Mouse (Mus musculus): ENCODE measurements around the gene Iqce. TPM values are rescaled to one million over a fixed set of nuclear protein-coding genes. Genes with fewer than 3 reads are reported as not detected.
A peak's percentile ranks its signal among the peaks of the same experiment; 100 is the strongest.

Gene Iqce
- total RNA-seq, 1 experiment from 2014 or later, result 34.4 TPM

DNA sequence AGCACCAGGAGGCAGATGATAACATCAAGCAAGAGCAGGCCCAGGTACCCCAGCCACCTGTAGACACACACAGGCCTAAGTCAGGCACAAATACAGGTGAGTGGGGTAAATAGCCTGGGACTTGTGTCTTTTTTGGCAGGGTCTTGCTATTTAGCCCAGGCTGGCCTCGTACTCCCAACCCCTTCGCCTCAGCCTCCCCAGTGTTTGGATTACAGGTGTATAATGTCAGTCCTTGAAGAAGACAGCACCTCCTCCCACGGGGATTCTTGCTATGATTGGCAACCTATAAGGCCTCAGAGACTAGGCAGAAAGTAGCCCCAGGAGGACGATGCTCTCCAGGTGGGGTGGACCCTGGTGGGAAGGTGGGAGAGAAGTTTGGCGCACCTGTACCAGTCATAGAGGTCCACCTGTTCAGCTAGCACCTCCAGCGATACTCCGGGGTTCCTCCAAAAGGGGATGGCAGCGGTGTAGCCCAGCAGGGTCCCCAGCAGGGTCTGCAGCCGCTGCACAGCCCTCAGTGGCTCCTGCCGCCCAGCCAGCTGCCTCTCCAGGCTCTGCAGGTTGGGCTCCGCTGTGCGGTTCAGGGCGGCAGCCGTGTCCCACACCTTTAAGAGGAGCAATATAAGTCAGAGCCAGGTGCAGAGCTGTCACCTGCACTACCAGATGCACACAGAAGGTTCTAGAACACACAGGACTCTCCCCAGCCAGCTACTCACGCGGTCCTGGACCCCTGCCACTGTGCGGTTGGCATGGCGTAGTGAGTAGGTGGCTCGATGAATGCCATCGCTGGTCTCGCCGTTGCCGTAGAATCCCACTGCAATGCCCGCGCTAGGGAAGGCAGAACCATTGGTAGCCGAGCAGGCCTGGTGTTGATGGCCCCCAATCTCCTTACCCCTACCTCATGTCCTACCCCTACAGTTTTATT is 67.1 kb downstream of the Iqce start:
- no peak for ATAC-seq (replicated peaks in 1 of 2; ENCODE audit: insufficient read depth in 1 of 2, low FRiP score in 2 of 2, low TSS enrichment in 1 of 2, low read depth in 1 of 2, poor library complexity in 2 of 2, severe bottlenecking in 2 of 2)

DNA sequence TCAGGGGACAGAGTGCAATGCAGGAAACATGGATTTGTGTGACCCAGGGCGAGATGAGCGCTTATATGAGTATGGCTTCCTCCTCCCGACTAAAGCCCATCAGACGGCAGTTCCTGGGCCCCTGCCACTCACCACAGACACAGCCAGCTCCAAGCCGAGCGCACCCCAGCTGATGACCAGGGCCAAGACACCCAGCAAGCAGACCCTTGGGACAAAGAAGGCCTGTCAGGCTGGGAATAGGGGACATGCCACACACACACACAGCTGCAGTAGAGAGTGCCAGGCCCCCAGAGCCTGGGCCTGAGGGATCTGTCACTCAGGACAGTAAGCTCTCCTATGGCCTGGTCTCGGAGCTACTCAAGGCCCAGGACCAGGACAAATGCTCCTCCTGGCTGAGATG is 68.7 kb downstream of the Iqce start:
- ATAC-seq (replicated peaks in 1 of 2; ENCODE audit: insufficient read depth in 1 of 2, low FRiP score in 2 of 2, low TSS enrichment in 1 of 2, low read depth in 1 of 2, poor library complexity in 2 of 2, severe bottlenecking in 2 of 2), result no peak

DNA sequence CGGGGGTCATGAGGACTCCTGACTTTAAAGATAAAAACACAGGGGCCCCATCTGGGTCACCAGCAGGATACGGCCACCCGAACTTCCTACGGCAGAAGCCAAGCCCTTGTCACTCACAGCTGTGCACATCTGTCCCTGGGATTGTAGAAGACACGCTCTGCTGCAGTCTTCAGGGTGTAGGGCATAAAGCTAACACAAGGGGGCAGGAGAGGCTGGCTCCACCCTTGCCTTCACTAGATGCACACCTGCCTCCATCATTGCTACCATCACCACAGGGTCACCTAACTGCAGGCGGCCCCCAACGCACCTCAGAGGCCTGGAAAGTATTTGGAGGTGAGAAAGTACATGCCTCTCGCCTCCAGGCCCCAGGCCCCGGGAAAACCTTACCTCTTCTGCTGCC is 73.2 kb downstream of the Iqce start:
- ATAC-seq (replicated peaks in 1 of 2; ENCODE audit: insufficient read depth in 1 of 2, low FRiP score in 2 of 2, low TSS enrichment in 1 of 2, low read depth in 1 of 2, poor library complexity in 2 of 2, severe bottlenecking in 2 of 2), result peak in 1 of 2 experiments; percentile 41; a peak in 1 of 4 replicates

DNA sequence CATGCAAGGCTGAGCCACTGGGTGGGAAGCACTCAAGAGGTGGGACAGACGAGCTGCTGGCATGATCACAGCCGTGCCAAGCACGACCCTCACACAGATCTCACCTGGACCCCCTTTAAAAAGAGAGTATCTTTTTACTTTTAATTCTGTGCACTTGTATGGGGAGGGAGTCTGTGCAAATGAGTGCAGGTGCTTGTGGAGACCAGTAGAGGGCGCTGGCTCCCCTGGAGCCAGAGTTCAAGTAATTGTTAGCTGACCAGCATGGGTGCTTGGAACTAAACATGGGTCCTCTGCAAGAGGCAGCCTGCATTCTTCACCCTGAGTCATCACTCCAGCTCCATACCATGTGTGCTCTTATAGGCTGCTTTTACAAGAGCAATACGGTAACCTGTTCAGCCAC is 74.6 kb downstream of the Iqce start:
- ATAC-seq (replicated peaks in 1 of 2; ENCODE audit: insufficient read depth in 1 of 2, low FRiP score in 2 of 2, low TSS enrichment in 1 of 2, low read depth in 1 of 2, poor library complexity in 2 of 2, severe bottlenecking in 2 of 2), result no peak

DNA sequence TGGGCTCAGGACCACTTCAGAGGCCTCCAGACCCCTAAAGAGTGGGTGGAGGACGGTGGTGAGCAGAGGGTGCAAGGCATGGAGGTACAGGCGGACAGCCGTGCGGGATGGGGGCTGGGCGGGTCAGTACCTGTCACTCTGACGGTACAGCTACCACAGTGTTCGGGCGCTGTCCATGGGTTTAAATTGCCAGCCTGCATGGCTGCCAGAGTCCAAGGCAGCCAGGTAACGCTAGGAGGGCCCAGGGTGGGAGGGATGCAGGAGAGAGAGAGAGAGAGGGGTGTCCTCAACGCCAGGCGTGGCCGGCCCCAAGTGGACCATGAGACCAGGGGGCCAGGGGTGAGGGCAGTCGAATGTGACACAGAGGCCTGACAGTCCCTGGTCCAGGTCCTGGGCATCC is 77.2 kb downstream of the Iqce start:
- ATAC-seq (replicated peaks in 1 of 2; ENCODE audit: insufficient read depth in 1 of 2, low FRiP score in 2 of 2, low TSS enrichment in 1 of 2, low read depth in 1 of 2, poor library complexity in 2 of 2, severe bottlenecking in 2 of 2), result no peak

DNA sequence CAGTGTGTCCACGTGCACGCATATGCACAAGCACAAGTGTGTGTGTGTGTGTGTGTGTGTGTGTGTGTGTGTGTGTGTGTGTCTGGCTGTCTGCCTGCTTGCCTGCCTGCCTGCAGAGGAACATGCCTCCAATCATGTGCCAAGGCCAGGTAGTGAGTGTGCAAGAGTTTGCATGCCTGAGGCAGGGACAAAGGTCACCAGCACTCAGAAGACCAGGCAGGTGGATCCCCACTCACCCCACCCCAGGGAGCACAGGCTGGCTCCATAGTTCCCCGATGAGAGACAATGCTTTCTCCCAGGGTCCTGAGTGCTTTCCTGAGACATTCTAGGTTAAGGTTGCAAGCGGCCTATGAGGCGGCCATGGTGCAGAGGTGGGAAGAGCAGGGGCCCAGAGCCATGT is 77.9 kb downstream of the Iqce start:
- no peak for ATAC-seq (replicated peaks in 1 of 2; ENCODE audit: insufficient read depth in 1 of 2, low FRiP score in 2 of 2, low TSS enrichment in 1 of 2, low read depth in 1 of 2, poor library complexity in 2 of 2, severe bottlenecking in 2 of 2)

DNA sequence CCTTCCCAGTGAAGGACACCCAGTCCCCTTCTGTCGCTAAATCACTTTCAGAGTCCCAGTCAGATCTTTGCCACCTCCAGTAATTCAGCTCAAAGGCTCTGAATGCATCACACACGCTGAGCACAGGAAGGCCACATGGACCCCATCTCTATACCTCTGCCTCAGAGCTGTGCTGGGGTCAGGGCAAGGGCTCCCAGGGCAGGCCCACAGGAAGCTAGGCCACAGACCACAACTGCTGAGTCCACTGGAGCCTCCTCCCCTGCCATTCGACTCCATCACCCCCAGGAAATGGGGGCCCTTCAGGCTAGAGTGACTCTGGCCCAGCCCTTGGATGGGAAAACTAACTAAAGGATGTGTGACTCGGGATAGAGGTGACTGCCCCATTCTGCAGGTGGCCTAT is 78.4 kb downstream of the Iqce start:
- no peak for ATAC-seq (replicated peaks in 1 of 2; ENCODE audit: insufficient read depth in 1 of 2, low FRiP score in 2 of 2, low TSS enrichment in 1 of 2, low read depth in 1 of 2, poor library complexity in 2 of 2, severe bottlenecking in 2 of 2)

DNA sequence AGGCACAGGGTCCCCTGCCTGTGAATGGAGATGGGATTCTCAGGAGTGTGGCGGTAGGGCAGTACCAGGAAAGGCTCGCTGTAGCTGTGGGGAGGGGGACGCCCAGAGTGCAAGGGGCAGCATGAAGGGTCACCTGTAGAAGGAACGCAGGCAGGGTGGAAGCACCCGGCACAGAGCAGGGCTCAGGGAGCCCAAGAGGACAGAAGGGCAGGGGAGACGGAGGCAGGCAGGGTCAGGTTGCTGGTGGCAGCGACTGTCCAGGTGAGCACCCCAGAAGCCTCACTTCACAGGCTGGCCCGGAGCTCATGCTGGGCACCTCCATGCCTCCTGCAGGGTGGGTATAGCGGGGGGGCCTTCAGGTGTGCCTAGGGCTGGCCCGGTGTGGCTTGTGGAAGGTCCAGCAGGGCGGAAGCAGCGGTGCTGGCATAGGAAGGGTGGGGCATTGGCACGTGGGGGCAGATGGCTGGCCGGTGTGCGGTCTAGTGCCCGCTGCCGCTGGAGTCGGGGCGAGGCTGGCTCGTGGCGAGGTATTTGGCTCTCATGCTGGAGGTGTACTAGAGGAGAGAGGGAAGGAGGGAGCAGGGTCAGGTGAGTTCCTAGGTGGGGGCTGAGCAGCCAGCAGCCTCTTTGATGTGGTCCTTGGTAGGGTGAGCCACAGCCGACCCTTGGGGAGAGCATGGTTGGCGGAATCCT is 79.1 kb downstream of the Iqce start:
- no peak for ATAC-seq (replicated peaks in 1 of 2; ENCODE audit: insufficient read depth in 1 of 2, low FRiP score in 2 of 2, low TSS enrichment in 1 of 2, low read depth in 1 of 2, poor library complexity in 2 of 2, severe bottlenecking in 2 of 2)

DNA sequence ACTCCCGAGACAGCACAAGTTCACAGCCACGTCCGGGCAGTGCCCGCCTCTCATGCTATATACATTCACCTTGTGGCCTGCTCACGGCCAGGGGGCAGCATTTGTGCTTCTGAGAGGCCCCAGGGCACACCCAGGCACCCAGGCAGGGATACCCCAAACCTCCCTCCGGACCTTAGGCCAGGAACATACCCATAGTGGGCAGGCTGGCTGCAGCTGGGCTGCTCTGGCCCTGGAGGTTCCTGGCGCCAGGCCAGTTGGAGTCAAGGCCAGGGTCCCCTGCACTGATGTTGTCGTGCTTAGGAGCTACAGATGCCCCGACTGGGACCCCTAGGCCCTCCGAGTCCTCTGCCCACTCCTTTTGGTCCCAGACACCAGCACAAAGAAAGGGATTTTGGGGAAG is 80.7 kb downstream of the Iqce start:
- ATAC-seq (replicated peaks in 1 of 2; ENCODE audit: insufficient read depth in 1 of 2, low FRiP score in 2 of 2, low TSS enrichment in 1 of 2, low read depth in 1 of 2, poor library complexity in 2 of 2, severe bottlenecking in 2 of 2), result no peak

DNA sequence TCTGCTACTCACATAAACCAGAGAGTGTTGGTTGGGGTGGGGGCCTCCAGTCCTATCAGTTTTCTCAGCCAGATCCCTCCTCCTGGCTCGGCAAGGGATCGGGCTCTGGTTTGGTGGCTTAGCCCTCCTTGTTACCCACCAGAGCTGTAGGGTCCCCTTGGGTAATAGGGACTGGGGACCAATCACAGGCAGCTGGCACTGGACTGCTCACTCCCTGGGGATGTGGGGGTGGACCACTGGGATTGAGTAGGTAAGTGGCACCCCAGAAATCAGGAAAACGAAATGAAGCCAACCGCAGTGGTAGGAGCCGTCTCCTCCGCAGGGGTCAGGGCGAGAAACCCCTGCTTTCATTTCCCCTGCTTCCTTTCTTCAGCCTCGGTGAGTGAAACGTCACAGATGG is 81.1 kb downstream of the Iqce start:
- no peak for ATAC-seq (replicated peaks in 1 of 2; ENCODE audit: insufficient read depth in 1 of 2, low FRiP score in 2 of 2, low TSS enrichment in 1 of 2, low read depth in 1 of 2, poor library complexity in 2 of 2, severe bottlenecking in 2 of 2)

DNA sequence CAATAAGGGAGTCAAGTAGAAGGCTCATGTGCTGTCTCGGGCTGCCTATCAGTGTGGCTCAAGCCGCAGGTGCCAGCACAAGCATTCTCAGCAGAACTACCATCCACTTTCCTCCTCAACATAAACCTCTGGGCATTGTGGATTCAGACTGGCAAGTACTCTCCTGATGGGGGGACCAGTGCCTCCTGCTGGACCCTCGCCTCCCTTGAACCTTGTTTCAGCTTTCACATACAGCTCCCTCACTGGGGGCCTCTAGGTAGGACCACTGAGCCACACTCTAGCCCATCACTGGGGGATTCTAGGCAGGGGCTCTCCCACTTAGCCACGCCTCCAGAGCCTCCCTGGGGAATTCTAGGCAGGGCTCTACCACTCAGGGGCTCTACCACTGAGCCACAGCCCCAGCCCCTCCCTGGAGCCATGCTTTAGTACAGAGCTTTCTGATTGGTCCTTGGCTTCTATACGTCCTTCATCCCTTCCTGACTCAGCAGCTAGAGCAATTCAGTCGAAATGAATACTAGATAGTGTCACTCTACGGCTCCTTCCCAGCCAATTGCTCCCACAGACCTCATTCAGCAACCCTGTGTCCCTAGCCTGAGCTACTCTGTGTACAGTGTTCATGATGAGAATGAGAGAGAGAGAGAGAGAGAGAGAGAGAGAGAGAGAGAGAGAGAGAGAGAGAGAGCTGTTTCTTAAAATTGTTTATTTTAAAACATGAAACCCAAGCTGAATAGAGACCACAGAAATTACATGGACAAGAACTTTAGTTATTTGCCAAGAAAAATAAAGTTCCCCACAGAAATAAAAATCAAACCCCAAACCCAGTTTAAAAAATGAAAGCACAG is 82.1 kb downstream of the Iqce start:
- no peak for ATAC-seq (replicated peaks in 1 of 2; ENCODE audit: insufficient read depth in 1 of 2, low FRiP score in 2 of 2, low TSS enrichment in 1 of 2, low read depth in 1 of 2, poor library complexity in 2 of 2, severe bottlenecking in 2 of 2)

DNA sequence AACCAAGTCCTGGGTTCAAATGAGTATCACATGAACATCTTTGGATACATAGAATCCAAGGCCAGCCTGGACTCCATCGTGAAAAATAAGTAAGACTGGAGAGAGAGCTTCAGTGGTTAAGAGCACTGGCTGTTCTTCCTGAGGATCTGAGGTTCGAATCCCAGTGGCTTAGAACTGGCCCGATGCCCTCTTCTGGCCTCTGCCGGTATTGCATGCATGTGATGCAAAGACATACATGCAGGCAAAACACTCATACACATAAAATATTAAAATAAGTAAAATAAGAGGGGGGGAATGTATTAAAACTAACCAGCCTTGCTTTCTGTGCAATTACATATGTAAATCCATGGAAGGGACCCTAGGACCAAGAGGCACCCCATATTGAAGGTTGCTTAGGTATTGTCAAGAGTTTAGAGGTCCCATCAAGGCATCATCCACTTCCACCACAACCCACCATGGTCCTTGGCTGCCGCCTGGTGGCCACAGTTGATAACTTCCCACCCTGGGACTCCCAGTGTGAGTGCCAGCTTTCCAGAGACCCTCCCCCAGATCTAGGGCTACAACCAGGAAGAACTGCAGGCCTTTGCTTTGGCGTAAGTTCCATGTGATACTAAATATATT is 82.9 kb downstream of the Iqce start:
- peak in 1 of 2 experiments; percentile 33; a peak in 2 of 4 replicates for ATAC-seq (replicated peaks in 1 of 2; ENCODE audit: insufficient read depth in 1 of 2, low FRiP score in 2 of 2, low TSS enrichment in 1 of 2, low read depth in 1 of 2, poor library complexity in 2 of 2, severe bottlenecking in 2 of 2)

DNA sequence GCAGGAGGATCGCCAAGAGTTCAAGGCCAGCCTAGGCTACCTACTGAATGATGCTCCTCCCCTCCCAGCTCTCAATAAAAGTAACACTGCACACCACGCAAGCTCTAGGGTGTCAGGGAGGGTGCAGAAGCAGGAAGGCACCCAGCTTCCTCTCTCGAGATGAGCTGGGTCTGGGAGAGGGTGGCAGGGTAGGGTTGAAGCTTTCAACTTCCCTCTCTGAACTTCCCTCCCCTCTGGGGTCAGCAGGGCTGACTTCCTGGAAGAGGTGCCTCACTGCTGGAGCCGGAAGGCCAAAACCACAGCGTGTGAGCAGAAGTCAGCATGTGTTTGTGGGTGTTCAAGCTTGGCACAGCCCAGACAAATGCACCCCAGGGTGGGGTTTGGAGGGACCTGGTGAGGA is 84.5 kb downstream of the Iqce start:
- ATAC-seq (replicated peaks in 1 of 2; ENCODE audit: insufficient read depth in 1 of 2, low FRiP score in 2 of 2, low TSS enrichment in 1 of 2, low read depth in 1 of 2, poor library complexity in 2 of 2, severe bottlenecking in 2 of 2), result peak; percentile 82 to 83

DNA sequence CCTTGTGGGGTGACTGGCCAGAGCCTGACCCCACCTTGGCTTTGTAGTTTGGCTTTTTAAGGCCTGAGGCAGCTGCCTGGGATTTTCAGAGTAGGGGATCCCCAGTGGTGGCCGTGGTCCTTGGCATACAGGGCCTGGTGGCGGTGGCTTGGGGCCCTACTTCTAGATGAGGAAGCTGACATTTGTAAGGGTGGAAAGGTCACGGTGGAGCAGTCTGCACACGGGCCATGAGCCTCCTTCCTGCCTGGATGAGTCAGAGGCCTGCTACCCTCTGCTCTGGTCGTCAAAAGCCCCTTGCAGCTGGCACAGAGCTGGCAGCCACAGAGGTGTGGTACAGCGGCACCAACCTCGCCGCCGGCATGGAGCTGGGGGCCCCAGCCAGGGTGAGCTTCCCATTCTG is 85.5 kb downstream of the Iqce start:
- peak; percentile 37 to 47; a peak in 3 of 4 replicates for ATAC-seq (replicated peaks in 1 of 2; ENCODE audit: insufficient read depth in 1 of 2, low FRiP score in 2 of 2, low TSS enrichment in 1 of 2, low read depth in 1 of 2, poor library complexity in 2 of 2, severe bottlenecking in 2 of 2)

DNA sequence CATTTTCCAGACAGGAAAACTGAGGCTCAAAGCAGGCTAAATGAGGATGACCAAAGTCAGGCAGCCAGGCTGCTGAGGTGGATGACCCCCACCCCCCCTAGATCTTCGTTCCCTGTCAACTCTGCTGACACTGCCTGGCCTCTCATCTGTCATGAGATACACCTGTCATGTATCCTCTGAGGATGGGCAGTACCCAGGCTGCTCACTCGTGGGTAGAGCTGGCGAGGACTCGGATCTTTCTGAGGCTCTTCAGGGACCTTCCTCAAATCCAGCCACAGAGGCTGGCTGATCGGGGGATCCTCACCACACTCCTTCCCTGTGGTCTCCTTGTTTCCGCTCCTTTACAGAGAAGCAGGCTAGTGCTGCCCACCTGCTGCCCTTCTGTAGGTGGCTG is 86.1 kb downstream of the Iqce start:
- ATAC-seq (replicated peaks in 1 of 2; ENCODE audit: insufficient read depth in 1 of 2, low FRiP score in 2 of 2, low TSS enrichment in 1 of 2, low read depth in 1 of 2, poor library complexity in 2 of 2, severe bottlenecking in 2 of 2), result peak; percentile 27 to 30; a peak in 1 of 4 replicates

DNA sequence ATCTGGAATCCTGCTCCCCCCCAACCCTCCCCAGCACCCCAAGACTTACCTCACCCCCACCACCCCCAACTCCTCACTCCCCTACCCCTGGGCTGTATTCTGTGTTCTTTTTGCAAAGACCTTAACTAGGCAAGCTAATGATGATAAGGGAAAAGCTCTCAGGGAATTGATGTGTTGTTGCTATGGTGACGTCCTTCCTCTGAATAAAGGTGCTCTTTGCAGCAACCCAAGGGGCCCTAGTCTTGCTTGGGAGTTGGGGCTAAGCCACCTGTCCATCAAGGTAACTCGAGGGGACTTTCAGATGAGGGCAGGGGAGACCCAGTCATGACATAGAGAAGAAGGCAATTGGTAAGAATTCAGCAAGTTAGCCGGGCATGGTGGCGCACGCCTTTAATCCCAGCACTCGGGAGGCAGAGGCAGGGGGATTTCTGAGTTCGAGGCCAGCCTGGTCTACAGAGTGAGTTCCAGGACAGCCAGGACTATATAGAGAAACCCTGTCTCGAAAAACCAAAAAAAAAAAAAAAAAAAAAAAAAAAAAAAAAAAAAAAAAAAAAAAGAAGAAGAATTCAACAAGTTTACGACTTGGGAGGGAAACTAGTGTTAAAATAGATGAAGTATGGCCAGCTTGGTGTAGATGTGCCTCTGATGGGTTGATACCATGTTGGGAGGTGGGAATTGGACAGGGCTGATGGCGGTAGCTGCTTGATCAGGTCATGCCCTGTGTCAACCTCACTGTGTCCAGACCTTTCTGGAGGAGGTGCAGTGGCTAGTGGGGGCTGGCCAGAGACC is 86.7 kb downstream of the Iqce start:
- no peak for ATAC-seq (replicated peaks in 1 of 2; ENCODE audit: insufficient read depth in 1 of 2, low FRiP score in 2 of 2, low TSS enrichment in 1 of 2, low read depth in 1 of 2, poor library complexity in 2 of 2, severe bottlenecking in 2 of 2)

DNA sequence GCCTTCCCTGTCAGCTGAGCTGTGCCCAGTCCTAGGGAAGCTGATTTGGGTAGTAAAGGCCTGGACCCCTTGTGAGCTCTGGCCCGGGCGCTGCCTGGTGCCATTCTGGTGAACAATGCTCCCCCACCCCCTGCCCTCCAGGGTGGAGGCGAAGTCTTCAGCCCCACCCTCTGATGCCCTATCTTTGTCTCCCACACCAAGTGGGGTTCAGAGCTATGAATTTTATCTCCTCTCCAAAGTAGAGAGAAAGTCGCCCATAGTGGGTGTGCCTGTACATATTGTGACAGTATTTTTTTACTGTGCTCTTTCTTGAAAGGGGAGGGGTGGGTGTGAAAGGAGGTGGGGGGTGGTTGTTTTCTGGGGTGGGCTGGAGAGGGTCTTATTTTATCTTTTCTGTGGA is 87.3 kb downstream of the Iqce start:
- ATAC-seq (replicated peaks in 1 of 2; ENCODE audit: insufficient read depth in 1 of 2, low FRiP score in 2 of 2, low TSS enrichment in 1 of 2, low read depth in 1 of 2, poor library complexity in 2 of 2, severe bottlenecking in 2 of 2), result no peak
